Mouse (Mus musculus) CD4-positive helper T cell, adult 2 months (primary cell): ENCODE results near the gene Wdr5.

Experiments used
- DNase-seq: peaks from one replicate; pipeline ENCODE4 v3.0.0-alpha.2; 2012; ENCODE audit warnings: low read depth, missing footprints, low spot score

Wdr5 gene

DNA sequence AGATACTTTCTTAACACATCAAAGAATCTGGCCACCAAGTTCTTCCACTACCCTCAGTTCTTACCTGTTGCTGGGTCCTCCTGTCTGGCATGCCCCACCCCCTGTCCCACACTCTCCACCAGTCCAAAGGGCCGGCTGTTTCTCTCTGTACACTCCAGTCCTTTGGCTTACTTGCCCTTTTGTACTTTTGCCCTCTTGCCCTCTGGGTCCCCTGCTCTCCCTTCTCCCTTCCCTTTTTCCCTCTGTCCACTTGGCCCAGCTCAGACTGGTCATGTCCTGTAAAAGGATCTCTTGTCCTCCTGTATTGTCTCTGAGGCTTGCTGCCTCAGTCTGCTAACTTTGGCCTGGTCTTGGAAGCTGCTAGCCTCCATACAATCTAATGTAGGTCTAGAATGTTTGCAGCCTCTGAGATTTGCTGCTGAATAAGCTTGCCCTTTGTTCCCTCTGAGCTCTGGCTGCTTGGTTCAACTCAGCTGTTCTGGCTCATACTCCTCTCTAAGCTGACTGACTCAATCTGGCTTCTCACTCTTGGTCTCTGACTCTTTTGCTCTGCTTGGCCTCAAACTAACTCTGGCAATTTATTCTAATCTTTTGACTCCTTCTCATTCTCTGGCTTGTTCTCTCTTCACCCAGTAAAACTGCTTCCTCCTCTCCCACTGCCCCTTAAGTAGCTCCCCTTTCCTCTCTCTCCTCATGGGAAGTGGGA lies 33.9 kb downstream of the Wdr5 start:
- DNase-seq, result no peak

DNA sequence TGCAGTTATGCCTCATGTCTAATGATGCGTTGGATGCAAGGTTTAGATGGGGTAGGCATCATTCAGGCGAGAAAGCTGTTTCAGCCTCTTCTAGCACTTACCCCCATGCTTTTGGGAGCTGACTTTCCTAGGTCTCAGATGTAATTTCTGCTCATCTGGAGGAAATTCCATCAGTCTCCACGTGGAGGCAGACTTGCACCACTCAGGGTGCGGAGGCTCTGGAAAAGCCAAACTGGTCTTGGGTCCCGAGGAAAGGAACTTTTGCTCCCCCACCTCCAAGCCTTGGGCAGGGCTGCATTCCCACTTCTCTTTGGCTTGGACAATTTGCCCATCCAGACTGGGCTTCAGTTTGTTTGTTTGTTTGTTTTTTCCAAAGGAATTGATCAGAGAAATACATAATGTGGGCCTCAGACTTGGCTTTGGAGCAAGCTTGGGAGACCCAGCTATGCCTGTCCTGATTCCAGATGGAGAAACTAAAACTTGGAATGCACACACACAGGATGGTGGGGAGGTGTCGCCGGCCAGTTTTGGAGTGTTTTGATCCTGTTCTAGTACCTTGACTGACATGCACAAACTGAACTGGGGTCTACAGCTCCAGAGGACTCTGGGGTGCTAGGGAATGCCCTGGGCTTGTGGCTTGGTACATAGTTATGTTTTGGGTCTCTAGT lies 37.8 kb downstream of the Wdr5 start:
- DNase-seq, result peak; percentile 37

DNA sequence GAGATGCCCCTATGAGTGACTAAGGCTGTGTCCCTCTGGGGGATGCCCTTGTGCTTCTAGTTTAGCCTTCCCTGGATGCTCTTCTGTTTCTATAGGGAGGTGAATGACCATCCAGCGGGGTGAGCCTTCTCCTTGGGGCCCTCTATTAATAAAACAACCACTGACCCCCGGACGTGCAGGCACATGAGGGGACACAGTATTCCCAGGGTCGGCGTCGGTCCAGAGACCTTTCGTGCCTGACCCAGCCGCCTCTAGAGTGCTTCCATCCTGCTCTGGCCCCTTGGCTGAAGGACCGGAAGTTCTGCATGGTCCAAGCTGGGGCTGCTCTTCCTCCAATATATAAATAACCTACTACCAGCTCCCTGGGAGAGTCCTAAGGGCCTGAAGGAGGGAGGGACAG lies 39.4 kb downstream of the Wdr5 start:
- no peak for DNase-seq

DNA sequence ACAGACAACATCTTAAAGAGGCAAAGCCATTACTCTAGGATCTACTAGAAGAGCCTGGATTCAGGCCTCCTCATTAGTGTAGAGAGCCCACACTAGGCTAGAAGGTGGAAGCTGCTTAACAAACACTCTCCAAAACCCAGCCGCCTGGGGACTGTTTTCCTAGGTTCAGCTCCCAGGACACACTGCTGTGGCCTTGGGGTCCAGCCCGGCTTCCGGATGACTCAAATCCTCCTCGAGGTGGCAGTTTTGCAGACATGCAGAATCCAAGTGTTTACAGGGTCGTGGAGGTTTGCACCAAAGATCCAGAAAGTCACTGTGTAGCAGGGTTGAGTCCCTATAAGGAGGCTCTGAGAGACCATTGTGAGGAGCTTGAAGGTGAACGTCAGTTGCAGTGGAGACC lies 42.0 kb downstream of the Wdr5 start:
- DNase-seq, result no peak

DNA sequence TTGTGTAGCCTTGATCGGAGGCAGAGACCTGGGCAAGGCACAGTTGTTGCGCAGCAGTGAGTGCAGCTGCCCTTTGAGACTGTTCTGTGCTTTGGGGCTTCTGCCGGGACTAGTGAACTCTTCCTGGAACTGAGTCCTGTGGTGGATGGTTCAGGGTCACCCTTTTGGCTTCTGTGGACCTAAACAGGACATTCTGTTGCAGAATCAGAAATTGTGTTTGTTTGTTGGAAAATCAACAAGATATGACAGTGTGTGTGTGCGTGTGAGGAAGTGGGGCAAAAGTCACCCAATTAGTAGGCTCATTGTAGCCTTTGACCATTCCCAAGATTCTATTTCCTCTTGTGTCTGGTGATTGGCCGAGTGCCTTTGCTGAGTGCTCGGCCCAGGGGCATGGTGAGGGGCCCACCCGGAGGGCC lies 45.8 kb downstream of the Wdr5 start:
- no peak for DNase-seq

DNA sequence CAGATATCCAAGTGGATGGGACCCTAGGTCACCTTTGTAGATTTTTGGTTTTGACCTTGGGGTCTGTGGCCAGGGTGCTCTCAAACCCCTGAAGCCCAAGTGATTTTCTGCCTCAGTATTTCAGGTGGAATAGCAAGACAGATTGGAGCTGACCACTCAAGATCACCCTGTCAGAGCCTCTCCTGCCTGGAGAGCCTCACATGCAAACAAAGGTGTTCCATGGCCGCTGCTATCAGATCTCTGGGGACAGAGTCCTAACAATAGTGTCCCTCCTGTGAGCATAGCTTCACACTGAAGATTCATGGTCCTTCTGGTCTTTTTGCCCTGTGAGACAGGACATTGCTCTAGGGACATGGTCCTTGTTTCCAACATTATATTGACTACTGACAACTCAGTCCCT lies 46.2 kb downstream of the Wdr5 start:
- no peak for DNase-seq

DNA sequence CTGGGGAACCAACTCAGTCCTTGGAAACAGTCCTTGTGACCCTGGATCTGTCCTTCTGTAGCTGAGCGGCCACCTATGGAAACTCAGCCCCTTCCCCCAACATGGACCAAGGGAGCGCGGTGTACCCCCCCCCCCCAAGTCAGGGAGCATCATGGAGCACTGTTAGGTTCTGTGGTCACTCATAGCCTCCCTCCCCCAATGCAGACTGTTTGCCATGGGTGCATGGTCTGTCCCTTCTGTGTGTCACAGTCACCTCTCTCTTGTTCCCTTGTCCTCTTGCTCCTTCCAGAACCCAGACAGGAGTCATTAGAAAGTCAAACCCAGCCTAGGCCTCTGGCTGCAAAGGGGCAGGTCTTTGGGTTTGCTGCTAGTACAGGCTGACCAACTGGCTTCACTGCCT lies 46.9 kb downstream of the Wdr5 start:
- no peak for DNase-seq

DNA sequence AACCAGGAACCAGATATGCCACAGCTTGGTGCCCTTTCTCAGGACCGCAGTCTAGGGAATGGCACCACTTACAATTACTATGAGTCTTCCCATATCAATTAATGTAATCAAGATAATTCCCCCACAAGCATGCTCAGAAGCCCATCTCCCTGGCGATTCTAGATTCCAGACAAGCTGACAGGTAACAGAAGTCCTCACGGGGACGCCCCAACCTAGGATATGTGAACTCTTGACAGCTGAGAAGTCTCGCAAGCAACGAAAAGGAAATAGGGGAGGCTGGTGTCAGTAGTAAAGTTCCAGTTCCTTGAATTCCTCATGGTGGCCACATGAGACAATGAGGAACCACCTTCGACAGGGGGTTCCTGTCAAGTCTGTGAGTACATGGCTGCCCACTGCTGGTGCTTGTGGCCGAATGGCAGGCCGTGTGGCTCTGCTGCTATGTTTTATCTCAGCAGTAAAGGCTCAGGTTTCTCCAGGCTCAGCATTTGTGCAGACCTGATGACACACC lies 48.7 kb downstream of the Wdr5 start:
- DNase-seq, result no peak

DNA sequence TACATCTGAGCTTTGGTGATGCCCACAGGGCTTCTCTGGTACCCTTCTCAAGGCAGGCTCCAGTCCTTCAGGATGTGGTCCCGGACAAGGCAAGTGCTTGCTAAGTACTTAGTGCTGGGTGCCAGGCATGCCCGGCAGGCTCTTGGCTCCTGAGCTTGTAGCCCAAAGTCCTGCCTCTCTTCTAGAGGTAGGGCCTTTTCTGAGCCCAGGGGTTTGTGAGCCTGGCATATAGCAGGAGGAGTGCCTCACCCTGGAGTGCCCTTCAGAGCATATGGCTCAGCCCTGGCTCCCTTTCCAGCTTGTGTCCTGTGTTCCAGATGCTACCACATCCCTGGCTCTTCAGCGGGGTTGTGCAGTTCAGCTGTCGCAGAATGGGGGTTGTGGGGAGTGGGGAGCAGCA lies 49.7 kb downstream of the Wdr5 start:
- no peak for DNase-seq

DNA sequence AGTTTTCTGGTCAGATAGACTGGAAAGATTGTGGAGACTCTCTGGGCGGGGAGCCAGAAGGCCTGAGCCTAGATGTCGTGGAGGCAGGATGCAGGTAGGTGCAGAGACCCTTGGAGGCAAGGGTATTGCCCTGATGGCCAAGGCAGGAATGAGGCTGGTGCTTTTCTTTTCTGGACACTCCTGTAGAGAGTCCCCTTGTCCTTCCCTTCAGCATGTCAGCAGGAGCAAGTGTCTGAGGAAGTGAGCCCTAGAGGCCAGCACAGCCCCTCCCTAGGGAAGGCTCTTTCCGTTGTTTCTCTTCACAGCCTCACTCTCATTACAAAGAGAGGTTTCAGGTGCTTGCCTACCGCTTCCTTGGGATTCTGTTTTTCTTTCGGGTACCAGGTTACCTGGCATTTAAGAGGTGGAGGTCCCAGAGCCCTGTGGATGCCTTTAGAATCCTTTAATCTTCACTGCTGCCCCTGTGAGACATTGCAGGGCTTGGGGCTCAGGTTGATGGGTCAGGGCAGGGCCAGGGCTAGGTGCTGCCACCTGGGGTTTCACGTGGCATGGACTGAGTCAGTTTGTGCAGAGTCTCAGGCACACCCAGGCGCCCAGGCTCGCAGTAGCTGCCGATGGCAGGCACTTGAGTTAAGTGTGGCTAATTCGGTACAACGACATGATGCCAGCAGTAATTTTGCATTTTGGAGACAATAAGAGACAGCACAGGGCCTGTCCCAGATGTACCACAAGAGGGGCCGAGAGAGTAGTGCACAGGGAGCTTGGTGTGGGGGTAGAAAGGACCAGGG lies 50.6 kb downstream of the Wdr5 start:
- no peak for DNase-seq

DNA sequence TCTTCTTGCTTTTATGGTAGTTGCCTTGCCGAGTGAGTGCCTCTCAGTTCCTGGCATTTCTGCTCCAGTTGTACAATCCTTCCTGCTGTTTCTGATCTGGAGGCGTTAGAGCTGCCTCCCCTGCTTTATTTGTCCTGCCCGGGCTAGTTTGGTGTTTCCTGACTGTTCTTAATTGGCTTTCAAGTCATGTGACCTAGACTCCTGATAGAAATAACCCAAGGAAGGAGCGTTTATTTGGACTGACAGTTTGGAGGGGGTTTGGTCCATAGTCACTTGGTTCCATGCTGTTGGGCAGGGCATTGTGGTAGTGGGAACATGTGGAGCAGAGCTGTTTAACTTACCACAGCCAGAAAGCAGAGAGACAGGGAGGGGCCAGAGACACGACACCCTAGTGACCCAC lies 55.9 kb downstream of the Wdr5 start:
- DNase-seq, result no peak

DNA sequence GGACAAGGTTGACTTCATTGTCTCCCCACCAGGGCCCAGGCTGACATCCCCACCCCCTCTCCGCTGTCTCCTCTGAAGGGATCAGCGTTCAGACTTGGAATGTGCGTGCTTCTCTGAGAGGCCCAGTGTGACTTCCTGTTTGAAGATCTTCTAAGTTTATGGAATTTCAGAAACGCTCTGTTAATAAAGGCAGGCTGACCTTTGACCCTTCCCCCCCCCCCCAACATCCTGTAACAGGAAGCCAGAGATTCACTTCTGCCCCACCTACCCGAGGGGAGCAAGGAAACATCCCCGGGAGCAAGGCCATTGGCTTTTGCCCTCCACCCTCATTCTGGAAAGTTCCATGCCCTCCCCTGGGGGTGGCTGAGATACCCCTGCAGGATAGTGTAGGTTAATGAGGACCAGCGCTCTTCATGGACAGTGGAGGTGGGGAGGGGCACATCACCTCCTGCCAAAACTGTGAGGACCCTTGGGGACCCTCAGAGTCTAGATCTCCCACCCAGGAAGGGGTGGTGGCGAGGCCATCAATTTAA lies 57.4 kb downstream of the Wdr5 start:
- DNase-seq, result no peak

DNA sequence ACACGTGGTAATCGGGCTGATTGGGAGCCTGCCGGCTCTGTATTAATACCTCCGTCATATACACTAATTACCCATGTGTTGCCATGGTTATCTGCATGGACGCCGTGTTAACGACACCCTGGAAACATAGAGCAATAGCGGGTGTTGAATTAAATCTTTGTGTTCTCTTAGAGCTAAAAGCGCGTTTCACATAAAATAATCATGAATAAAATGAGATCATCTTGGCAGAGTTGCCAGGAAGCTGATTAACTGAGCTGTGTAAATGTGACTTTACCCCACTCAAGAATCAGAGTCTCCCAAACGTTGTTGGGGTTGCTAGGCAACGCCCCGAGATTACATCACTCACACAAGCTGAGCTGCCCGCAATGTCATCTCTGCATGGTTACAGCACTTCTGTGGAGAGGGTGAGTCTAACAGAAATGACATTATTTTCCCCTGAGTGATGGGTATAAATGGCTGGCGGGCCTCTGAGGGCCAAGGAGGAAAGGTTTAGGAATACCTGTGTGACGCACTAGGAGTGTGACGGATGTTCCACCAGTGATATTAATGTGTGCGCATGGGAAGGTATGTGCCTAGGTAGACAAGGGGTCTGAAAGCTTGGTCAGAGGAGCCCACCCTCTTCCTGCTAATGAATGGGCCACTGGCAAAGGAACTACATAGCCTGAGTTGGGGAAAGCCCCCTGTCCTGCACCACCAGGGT lies 58.1 kb downstream of the Wdr5 start:
- DNase-seq, result peak; percentile 18

DNA sequence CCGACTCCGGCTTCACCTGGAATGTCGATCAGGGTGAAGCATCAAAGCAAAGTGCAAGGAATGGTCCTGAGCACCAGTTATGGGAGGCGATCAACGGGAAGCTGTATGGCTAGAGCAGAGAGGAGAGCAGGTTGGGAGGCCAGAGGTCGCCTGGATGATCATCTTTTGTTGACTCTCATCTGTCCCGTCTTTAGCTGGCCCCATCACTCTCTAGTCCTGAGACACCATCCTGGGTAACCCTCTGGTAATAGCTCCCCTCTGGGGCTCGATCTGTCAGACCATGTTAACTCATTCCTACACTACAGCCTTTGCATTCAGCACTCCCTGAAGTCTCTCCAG lies 58.6 kb downstream of the Wdr5 start:
- DNase-seq, result no peak

DNA sequence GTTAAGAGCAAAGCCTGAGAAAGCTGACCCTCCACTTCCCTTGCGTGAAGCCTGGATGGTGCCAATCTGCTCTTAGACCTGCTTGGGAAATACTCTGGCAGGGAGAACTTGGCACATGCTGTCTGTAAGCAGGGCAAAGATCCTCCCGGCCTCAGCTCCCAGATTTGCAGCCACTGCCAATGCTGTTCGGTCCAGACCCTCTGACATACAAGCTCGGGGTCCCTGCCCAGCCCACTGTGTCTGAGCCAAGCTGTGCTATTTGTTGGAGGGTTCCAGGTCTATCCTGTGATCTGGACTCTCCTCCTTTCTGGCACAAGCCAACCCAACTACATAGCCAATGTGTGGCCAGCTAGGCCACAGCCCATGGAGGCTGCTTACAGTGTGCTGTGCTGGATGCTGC lies 61.5 kb downstream of the Wdr5 start:
- DNase-seq, result no peak

DNA sequence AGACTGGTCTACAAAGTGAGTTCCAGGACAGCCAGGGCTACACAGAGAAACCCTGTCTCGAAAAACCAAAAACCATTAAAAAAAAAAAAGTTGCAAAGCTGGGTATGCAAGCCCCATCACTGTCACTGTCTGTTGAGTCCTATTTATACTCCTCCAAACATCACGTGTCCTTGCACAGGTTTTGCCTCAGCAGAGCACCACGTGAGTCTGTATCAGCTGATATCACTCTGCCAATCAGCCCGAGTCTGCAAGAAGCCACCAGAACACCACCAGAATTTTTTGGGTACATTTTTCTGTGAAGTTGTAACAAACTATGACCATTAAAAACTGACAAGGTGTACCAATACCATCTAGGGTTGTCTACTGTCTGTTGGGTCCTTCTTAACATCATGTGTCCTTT lies 63.6 kb downstream of the Wdr5 start:
- no peak for DNase-seq

DNA sequence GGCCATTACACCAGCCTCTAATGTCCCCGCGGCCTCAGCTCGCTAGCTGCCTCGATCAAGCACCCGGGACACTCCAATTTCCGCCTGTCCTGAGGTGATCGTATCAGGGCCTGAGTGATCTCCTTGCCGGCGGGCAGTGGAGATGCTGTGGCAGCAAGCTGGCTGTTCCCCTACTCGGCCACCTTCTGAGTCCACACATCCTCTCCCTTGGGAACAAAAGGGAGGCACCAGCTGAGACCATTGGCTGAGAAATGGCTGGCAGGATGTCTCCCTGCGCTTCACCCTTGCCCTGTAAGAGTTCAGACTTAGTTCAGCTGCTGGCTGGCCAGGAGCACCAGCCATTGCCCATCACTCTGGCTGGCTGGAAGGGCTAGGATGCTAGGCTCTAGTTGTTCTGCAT lies 67.2 kb downstream of the Wdr5 start:
- DNase-seq, result no peak

DNA sequence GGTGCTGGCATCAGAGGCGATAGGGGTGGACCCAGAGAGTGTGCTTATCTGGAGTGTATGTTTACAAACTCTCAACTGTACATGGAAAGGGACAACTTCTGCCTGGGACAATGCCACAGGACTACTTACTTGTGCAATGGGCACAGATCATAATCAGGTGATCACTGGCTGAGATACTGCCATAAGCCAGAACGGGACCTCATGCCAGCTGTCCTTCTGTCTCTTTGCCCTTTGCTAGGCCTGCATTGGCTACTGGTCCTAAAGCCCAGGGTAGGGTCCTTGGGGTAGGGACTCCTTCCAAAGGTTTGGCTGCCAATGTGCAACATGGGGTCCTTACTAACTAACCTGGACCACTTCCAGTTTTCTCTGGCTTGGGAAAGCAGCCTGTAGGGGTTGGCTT lies 68.1 kb downstream of the Wdr5 start:
- DNase-seq, result no peak

DNA sequence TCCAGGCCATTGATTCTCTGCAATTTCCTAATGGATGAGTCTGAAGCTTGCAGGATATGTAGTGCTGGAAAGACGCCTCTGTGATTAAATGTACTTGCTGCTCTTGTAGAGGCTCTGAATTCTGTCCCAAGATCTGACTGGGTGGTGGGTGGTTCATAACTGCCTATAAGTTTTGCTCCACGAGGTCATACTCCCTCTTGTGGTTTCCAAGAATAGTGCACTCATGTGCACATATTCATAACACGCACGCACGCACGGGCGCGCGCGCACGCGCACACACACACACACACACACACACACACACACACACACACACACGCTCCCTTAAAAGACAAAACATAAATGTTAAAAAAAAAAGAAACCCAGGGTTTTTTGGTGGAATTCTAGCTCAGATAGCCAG lies 69.6 kb downstream of the Wdr5 start:
- DNase-seq, result no peak
